Mouse (Mus musculus): ENCODE data around the gene Aadat. TPM values are rescaled to one million over a fixed set of nuclear protein-coding genes. Genes with fewer than 3 reads are reported as not detected.
"Not testable (repeated sequence)": the region's sequence is repeated elsewhere in the genome, so short reads cannot be mapped to it uniquely, and the experiment has no call there.

Gene Aadat
- total and polyA plus RNA-seq, 3 experiments = not detected

DNA sequence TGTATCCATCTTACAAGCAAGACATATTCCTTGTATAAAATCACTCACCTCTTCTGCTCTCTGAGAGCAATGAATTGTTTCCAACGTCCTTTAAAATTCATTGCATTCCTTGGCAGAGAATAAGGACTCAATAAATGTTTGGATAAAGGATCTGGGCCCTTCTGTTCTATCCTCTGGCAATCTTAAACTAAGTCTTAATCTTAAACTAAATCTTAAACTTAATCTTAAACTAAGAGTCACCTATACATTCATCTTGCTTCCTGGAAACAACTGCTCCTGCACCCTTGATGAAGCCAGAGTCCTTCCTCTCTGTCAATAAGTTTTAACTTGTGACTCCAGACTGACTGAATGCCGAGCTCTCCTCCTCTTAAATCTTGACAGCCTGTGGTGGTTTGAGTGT, 2.6 kb upstream of the Aadat start, which contains the start of gene Gm10283:
Gene Gm10283, minus strand, starts transcription at position 101 of the 400 bp plus-strand sequence.
- H3K4me1 ChIP-seq (ENCODE audit: insufficient read depth, low read depth, low read length) = no peaks in the 10 kb centered on the region
- no peaks in the 10 kb centered on the region for H3K36me3 ChIP-seq (replicated peaks)
- ATAC-seq (ENCODE audit: extremely low read depth, insufficient number of reproducible peaks, low FRiP score, poor library complexity, severe bottlenecking) (no peak), DNase-seq (ENCODE audit: low spot score) (no peak)
- H3K4me3 ChIP-seq (ENCODE audit: low read depth, low read length) = no peak within 1 kb of the TSS
- no peaks in the 10 kb centered on the region for H3K9me3 ChIP-seq (replicated peaks)
- TF ChIP-seq GATA1 (IDR thresholded peaks at IDR 0.05; ENCODE audit: borderline replicate concordance, low read length) (no peak), CTCF (IDR thresholded peaks at IDR 0.05; ENCODE audit: low read depth, low read length) (no peak), POLR2AphosphoS5 (IDR thresholded peaks at IDR 0.05; ENCODE audit: insufficient replicate concordance, low read depth, low read length) (no peak), TAL1 (conservative IDR thresholded peaks at IDR 0.05; ENCODE audit: low read depth, low read length) (no peak), GATA2 (IDR thresholded peaks at IDR 0.05; ENCODE audit: borderline replicate concordance, low read depth, low read length) (no peak)
- no peaks in the 10 kb centered on the region; the same call in 1 of the 2 replicates for H3K27me3 ChIP-seq (ENCODE audit: insufficient read depth, low read length)

DNA sequence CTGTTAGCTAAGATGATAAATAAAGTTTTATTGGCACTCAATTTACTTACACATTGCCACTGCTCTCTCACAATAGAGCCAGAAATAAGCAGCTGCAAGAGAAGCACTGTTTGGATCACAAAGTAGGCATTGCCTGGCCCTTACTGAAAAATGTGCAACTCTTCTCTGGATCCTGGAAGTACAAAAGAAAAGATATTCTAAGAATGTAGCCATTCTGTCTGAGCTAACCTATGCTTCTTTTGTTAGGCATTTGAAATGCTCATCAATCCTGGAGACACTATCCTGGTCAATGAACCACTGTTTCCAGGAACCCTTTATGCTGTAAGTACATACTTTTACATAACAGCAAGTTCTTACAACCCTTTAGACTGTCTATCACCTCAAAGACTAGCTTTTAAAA, 12.6 kb downstream of the Aadat start:
- Histone ChIP-seq H3K4me3 (ENCODE audit: low read depth, low read length) (no peak overlapping the region), H3K27me3 (ENCODE audit: insufficient read depth, low read length) (no peaks in the 10 kb centered on the region), H3K36me3 (replicated peaks) (no peaks in the 10 kb centered on the region), H3K9me3 (replicated peaks) (no peaks in the 10 kb centered on the region), H3K4me1 (ENCODE audit: insufficient read depth, low read depth, low read length) (no peaks in the 10 kb centered on the region)
- no peak for DNase-seq (ENCODE audit: low spot score)
- TF ChIP-seq TAL1 (conservative IDR thresholded peaks at IDR 0.05; ENCODE audit: low read depth, low read length) = no peak
- no peak for TF ChIP-seq GATA2 (IDR thresholded peaks at IDR 0.05; ENCODE audit: borderline replicate concordance, low read depth, low read length)
- TF ChIP-seq GATA1 (IDR thresholded peaks at IDR 0.05; ENCODE audit: borderline replicate concordance, low read length) = no peak
- no peak for TF ChIP-seq POLR2AphosphoS5 (IDR thresholded peaks at IDR 0.05; ENCODE audit: insufficient replicate concordance, low read depth, low read length)
- TF ChIP-seq CTCF (IDR thresholded peaks at IDR 0.05; ENCODE audit: low read depth, low read length) = no peak
- ATAC-seq (ENCODE audit: extremely low read depth, insufficient number of reproducible peaks, low FRiP score, poor library complexity, severe bottlenecking) = no peak

DNA sequence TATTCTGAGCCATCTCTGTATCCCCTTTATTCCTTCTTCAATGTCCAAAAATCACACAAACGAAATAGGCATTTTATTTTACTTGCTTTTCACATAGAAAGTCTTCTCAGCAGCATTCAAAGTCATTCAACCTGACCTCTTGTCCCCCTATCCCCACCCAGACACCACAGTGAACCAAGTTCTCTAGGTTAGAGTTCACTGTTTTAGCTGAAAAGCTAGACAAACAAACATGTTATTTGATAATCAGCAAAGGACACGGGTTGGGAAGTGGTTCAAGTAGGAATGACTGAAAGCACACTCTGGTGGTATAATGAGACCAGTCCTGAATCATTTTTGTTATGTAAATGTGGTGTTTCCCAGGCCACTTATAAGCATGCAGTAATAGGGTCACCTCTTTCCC, 29.2 kb downstream of the Aadat start:
- TF ChIP-seq CTCF (IDR thresholded peaks at IDR 0.05; ENCODE audit: low read depth, low read length) = no peak
- TF ChIP-seq TAL1 (conservative IDR thresholded peaks at IDR 0.05; ENCODE audit: low read depth, low read length) = no peak
- no peak for TF ChIP-seq GATA2 (IDR thresholded peaks at IDR 0.05; ENCODE audit: borderline replicate concordance, low read depth, low read length)
- no peak for TF ChIP-seq GATA1 (IDR thresholded peaks at IDR 0.05; ENCODE audit: borderline replicate concordance, low read length)
- TF ChIP-seq POLR2AphosphoS5 (IDR thresholded peaks at IDR 0.05; ENCODE audit: insufficient replicate concordance, low read depth, low read length) = no peak
- Histone ChIP-seq H3K4me1 (ENCODE audit: insufficient read depth, low read depth, low read length) (no peaks in the 10 kb centered on the region), H3K9me3 (replicated peaks) (no peaks in the 10 kb centered on the region), H3K27me3 (ENCODE audit: insufficient read depth, low read length) (no peaks in the 10 kb centered on the region), H3K36me3 (replicated peaks) (no peaks in the 10 kb centered on the region), H3K4me3 (ENCODE audit: low read depth, low read length) (no peak overlapping the region)
- no peak for DNase-seq (ENCODE audit: low spot score)
- ATAC-seq (ENCODE audit: extremely low read depth, insufficient number of reproducible peaks, low FRiP score, poor library complexity, severe bottlenecking) = no peak

DNA sequence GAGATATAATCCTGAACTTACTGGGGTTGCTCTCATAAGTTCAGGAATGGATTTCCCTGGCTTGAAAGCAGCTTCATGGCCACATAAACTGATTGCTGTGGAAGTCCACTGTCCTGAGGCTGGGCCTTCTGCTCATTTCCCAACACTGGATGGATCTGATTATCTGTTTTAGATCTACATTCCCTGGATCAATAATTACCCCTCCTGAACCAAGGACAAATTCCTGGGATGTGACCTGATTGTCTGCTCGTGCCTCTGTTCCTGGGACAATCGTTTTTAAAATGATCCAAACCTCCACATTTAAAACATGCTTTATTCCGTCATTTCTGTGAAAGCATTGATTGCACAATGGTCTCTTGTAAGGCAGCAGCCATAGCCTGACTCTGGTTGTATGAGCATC, 61.1 kb downstream of the Aadat start:
- no peak for ATAC-seq (ENCODE audit: extremely low read depth, insufficient number of reproducible peaks, low FRiP score, poor library complexity, severe bottlenecking)
- Histone ChIP-seq H3K36me3 (replicated peaks) (no peaks in the 10 kb centered on the region), H3K27me3 (ENCODE audit: insufficient read depth, low read length) (no peaks in the 10 kb centered on the region), H3K9me3 (replicated peaks) (no peaks in the 10 kb centered on the region), H3K4me3 (ENCODE audit: low read depth, low read length) (no peak overlapping the region), H3K4me1 (ENCODE audit: insufficient read depth, low read depth, low read length) (no peaks in the 10 kb centered on the region)
- no peak for TF ChIP-seq GATA1 (IDR thresholded peaks at IDR 0.05; ENCODE audit: borderline replicate concordance, low read length)
- TF ChIP-seq TAL1 (conservative IDR thresholded peaks at IDR 0.05; ENCODE audit: low read depth, low read length) = no peak
- TF ChIP-seq GATA2 (IDR thresholded peaks at IDR 0.05; ENCODE audit: borderline replicate concordance, low read depth, low read length) = no peak
- no peak for TF ChIP-seq CTCF (IDR thresholded peaks at IDR 0.05; ENCODE audit: low read depth, low read length)
- no peak for DNase-seq (ENCODE audit: low spot score)

DNA sequence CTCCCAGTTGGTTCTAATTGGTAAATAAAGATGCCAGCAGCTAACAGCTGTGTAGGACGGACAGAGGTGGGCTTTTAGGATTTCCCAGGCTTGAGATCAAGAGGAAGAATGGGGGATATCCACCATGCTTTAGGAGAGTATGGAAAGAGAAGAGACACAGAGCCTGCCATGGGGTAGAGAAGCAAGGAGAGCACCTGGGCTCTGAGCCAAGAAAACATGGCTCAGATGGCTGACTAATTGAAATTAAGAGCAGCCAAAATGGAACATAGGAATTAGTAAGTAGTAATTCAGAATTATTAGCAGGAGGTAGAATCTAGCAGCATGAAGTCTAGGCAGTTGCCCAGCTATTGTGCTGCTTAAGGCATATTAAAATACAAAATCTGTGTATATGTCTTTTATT, 71.5 kb downstream of the Aadat start:
- TF ChIP-seq TAL1 (conservative IDR thresholded peaks at IDR 0.05; ENCODE audit: low read depth, low read length) (no peak), GATA1 (IDR thresholded peaks at IDR 0.05; ENCODE audit: borderline replicate concordance, low read length) (no peak), GATA2 (IDR thresholded peaks at IDR 0.05; ENCODE audit: borderline replicate concordance, low read depth, low read length) (no peak), CTCF (IDR thresholded peaks at IDR 0.05; ENCODE audit: low read depth, low read length) (no peak), POLR2AphosphoS5 (IDR thresholded peaks at IDR 0.05; ENCODE audit: insufficient replicate concordance, low read depth, low read length) (no peak)
- H3K4me1 ChIP-seq (ENCODE audit: insufficient read depth, low read depth, low read length) = no peaks in the 10 kb centered on the region
- H3K36me3 ChIP-seq (replicated peaks) = no peaks in the 10 kb centered on the region
- no peak overlapping the region for H3K4me3 ChIP-seq (ENCODE audit: low read depth, low read length)
- no peak for DNase-seq (ENCODE audit: low spot score)
- H3K9me3 ChIP-seq (replicated peaks) = no peaks in the 10 kb centered on the region
- ATAC-seq (ENCODE audit: extremely low read depth, insufficient number of reproducible peaks, low FRiP score, poor library complexity, severe bottlenecking) = no peak
- H3K27me3 ChIP-seq (ENCODE audit: insufficient read depth, low read length) = no peaks in the 10 kb centered on the region

DNA sequence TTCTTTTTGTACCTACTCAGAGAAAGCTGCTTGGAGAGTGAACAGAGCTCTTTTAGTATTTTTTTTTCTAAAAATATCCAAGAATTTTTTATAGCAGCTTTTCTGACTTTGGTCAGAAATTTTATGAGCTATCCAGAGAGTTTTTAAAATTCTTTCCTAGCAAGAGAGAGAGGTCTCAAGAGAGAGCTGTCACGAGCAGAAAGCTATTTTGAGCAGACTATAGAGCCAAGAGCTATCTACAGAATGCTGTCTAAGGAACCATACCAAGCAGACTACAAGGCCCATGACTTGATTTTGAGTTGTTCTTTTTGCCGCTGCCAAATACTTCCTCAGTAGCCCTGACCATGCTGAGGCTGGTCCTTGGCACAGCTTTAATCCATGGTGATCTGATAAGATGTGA, 77.6 kb downstream of the Aadat start:
- DNase-seq (ENCODE audit: low spot score) (no peak), ATAC-seq (ENCODE audit: extremely low read depth, insufficient number of reproducible peaks, low FRiP score, poor library complexity, severe bottlenecking) (no peak)
- no peaks in the 10 kb centered on the region for H3K9me3 ChIP-seq (replicated peaks)
- no peak for TF ChIP-seq POLR2AphosphoS5 (IDR thresholded peaks at IDR 0.05; ENCODE audit: insufficient replicate concordance, low read depth, low read length)
- TF ChIP-seq GATA2 (IDR thresholded peaks at IDR 0.05; ENCODE audit: borderline replicate concordance, low read depth, low read length) = no peak
- no peaks in the 10 kb centered on the region for H3K27me3 ChIP-seq (ENCODE audit: insufficient read depth, low read length)
- no peaks in the 10 kb centered on the region for H3K4me1 ChIP-seq (ENCODE audit: insufficient read depth, low read depth, low read length)
- no peak overlapping the region for H3K4me3 ChIP-seq (ENCODE audit: low read depth, low read length)
- H3K36me3 ChIP-seq (replicated peaks) = no peaks in the 10 kb centered on the region

DNA sequence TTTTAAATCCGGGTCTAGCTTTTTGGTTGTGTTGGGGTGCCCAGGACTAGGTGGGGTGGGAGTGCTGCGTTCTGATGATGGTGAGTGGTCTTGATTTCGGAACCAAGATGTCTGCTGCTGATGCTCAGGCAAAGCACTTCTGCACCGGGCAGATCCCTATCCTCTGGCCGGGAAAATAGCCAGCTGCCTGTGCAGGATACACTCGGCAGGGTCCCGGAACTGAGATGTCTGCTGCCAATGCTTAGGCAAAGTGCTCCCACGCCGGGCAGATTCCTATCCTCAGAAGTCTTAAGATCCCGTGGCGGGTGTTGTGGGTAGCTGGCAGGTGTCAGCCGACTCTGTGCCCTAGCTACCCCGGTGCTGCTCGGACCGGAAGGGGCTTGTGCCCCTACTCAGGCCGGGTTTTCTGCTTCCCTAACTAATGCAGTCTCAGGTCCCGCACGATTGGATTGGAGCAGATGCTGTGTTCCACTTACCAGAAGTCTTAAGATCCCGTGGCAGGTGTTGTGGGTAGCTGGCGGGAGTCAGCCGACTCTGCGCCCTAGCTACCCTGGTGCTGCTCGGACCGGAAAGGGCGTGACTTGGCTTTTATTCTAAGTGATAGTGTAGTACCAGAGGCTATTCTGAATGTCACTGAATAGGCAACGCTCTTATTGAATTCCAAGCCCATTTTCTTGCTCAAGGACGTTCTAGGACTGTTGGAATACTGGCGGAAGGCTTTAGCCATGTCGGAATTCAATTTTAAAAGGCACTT, 85.8 kb downstream of the Aadat start:
- H3K4me3 ChIP-seq (ENCODE audit: low read depth, low read length); H3K36me3 ChIP-seq (replicated peaks); H3K9me3 ChIP-seq (replicated peaks); ATAC-seq (ENCODE audit: extremely low read depth, insufficient number of reproducible peaks, low FRiP score, poor library complexity, severe bottlenecking); DNase-seq (ENCODE audit: low spot score); H3K27me3 ChIP-seq (ENCODE audit: insufficient read depth, low read length); H3K4me1 ChIP-seq (ENCODE audit: insufficient read depth, low read depth, low read length): not testable (repeated sequence)

Measured in G1E (cell line).